Mouse (Mus musculus): ENCODE measurements around the gene Cd47. TPM values are rescaled to one million over a fixed set of nuclear protein-coding genes. Genes with fewer than 3 reads are reported as not detected.

Cd47 gene
- total and polyA plus RNA-seq, 3 experiments = 102 to 277 (median 142) TPM

- TF ChIP-seq ETS1 (conservative IDR thresholded peaks at IDR 0.05; ENCODE audit: low read depth, low read length) = no peak
- no peak for TF ChIP-seq RAD21 (IDR thresholded peaks at IDR 0.05; ENCODE audit: low read depth, low read length)
- TF ChIP-seq PAX5 (IDR thresholded peaks at IDR 0.05; ENCODE audit: low read length) = no peak
- TF ChIP-seq HCFC1 (IDR thresholded peaks at IDR 0.05; ENCODE audit: low read depth, low read length) = no peak
- TF ChIP-seq NELFE (IDR thresholded peaks at IDR 0.05; ENCODE audit: low read depth, low read length) = no peak
- TF ChIP-seq SIN3A (IDR thresholded peaks at IDR 0.05; ENCODE audit: low read length) = no peak
- TF ChIP-seq POLR2A (IDR thresholded peaks at IDR 0.05; ENCODE audit: low read depth, low read length) = no peak
- TF ChIP-seq MXI1 (IDR thresholded peaks at IDR 0.05; ENCODE audit: low read depth, low read length) = no peak
- no peak for TF ChIP-seq KAT2A (IDR thresholded peaks at IDR 0.05; ENCODE audit: insufficient replicate concordance, low read length)
- TF ChIP-seq E2F4 (IDR thresholded peaks at IDR 0.05; ENCODE audit: insufficient replicate concordance, low read depth, low read length) = no peak
- TF ChIP-seq MYC (IDR thresholded peaks at IDR 0.05; ENCODE audit: low read depth, low read length) = no peak
- no peak for TF ChIP-seq MEF2A (IDR thresholded peaks at IDR 0.05; ENCODE audit: borderline replicate concordance, low read depth, low read length)
- no peak for TF ChIP-seq CTCF (conservative IDR thresholded peaks at IDR 0.05 in 1 of 2, IDR thresholded peaks at IDR 0.05 in 1 of 2; ENCODE audit: low read depth in 2 of 2, low read length in 2 of 2)
- TF ChIP-seq MAFK (IDR thresholded peaks at IDR 0.05; ENCODE audit: insufficient replicate concordance, low read length) = no peak
- no peak for TF ChIP-seq MAZ (IDR thresholded peaks at IDR 0.05; ENCODE audit: low read depth, low read length)
- no peak for TF ChIP-seq USF1 (IDR thresholded peaks at IDR 0.05; ENCODE audit: low read depth, low read length)
- in situ Hi-C loops (cut with MboI; ENCODE audit: low pct_ligation_motif_present, low pct_unique_long_range_greater_than_20kb, low sequenced_read_pairs) (no loop called here), dilution Hi-C loops (cut with MboI; ENCODE audit: extremely low pct_ligation_motif_present, extremely low pct_unique_long_range_greater_than_20kb, low sequenced_read_pairs) (no loop called here)
- Histone ChIP-seq H3K79me2 (replicated peaks; ENCODE audit: control insufficient read depth, extremely low read depth, insufficient read depth, poor library complexity, severe bottlenecking) (no peaks in the 10 kb centered on the region), H3K9ac (ENCODE audit: insufficient read depth, low read depth) (no peak overlapping the region), H3K4me2 (ENCODE audit: insufficient read depth, low read depth, poor library complexity, severe bottlenecking) (no peak overlapping the region), H3K4me1 (ENCODE audit: control insufficient read depth in 1 of 2, insufficient read depth in 2 of 2) (peaks cover 16 to 37% of the 10 kb centered on the region in 2 experiments), H3K27me3 (replicated peaks) (no peaks in the 10 kb centered on the region), H3K36me3 (replicated peaks in 1 of 2; ENCODE audit: control insufficient read depth in 1 of 2, insufficient read depth in 1 of 2, low read length in 1 of 2) (no peaks in the 10 kb centered on the region), H3K4me3 (replicated peaks in 1 of 3; ENCODE audit: low read depth in 2 of 3, low read length in 2 of 3, poor library complexity in 1 of 3) (no peak overlapping the region), H3K9me3 (replicated peaks; ENCODE audit: low read length) (no peaks in the 10 kb centered on the region), H3K27ac (ENCODE audit: insufficient read depth, low read depth) (no peak overlapping the region)
- no peak for DNase-seq (ENCODE audit: extremely low read depth)
Observed at GRCm38 (mm10) chr16:49773068-49773467, 27.3 kb upstream of the Cd47 start.

- dilution Hi-C loops (cut with MboI; ENCODE audit: extremely low pct_ligation_motif_present, extremely low pct_unique_long_range_greater_than_20kb, low sequenced_read_pairs) (no loop called here), in situ Hi-C loops (cut with MboI; ENCODE audit: low pct_ligation_motif_present, low pct_unique_long_range_greater_than_20kb, low sequenced_read_pairs) (no loop called here)
- H3K79me2 ChIP-seq (replicated peaks; ENCODE audit: control insufficient read depth, extremely low read depth, insufficient read depth, poor library complexity, severe bottlenecking) = no peaks in the 10 kb centered on the region
- H3K27ac ChIP-seq (ENCODE audit: insufficient read depth, low read depth) = peak overlapping the region; percentile 74
- H3K4me3 ChIP-seq (replicated peaks in 1 of 3; ENCODE audit: low read depth in 2 of 3, low read length in 2 of 3, poor library complexity in 1 of 3) = no peak overlapping the region
- peak; percentile 71 for DNase-seq (ENCODE audit: extremely low read depth)
- H3K27me3 ChIP-seq (replicated peaks) = no peaks in the 10 kb centered on the region
- peaks cover 16 to 39% of the 10 kb centered on the region in 2 experiments for H3K4me1 ChIP-seq (ENCODE audit: control insufficient read depth in 1 of 2, insufficient read depth in 2 of 2)
- no peaks in the 10 kb centered on the region for H3K36me3 ChIP-seq (replicated peaks in 1 of 2; ENCODE audit: control insufficient read depth in 1 of 2, insufficient read depth in 1 of 2, low read length in 1 of 2)
- peak overlapping the region; percentile 45 for H3K9ac ChIP-seq (ENCODE audit: insufficient read depth, low read depth)
- TF ChIP-seq PAX5 (IDR thresholded peaks at IDR 0.05; ENCODE audit: low read length) (no peak), JUN (IDR thresholded peaks at IDR 0.05; ENCODE audit: insufficient read depth, low read depth, low read length) (peak; percentile 43; the same call in 1 of the 2 replicates), SIN3A (IDR thresholded peaks at IDR 0.05; ENCODE audit: low read length) (peak; percentile 52; the same call in 1 of the 2 replicates), MYC (IDR thresholded peaks at IDR 0.05; ENCODE audit: low read depth, low read length) (peak; percentile 62; the same call in 1 of the 2 replicates), NRF1 (IDR thresholded peaks at IDR 0.05; ENCODE audit: low read depth, low read length) (peak; percentile 65), CHD1 (IDR thresholded peaks at IDR 0.05; ENCODE audit: low read depth, low read length) (peak; percentile 63; the same call in 1 of the 2 replicates), BHLHE40 (IDR thresholded peaks at IDR 0.05; ENCODE audit: low read depth, low read length) (peak; percentile 79), MEF2A (IDR thresholded peaks at IDR 0.05; ENCODE audit: borderline replicate concordance, low read depth, low read length) (peak; percentile 92), ZNF384 (IDR thresholded peaks at IDR 0.05; ENCODE audit: low read depth, low read length) (no peak), IRF4 (IDR thresholded peaks at IDR 0.05; ENCODE audit: low read depth, low read length) (peak; percentile 92), EP300 (IDR thresholded peaks at IDR 0.05; ENCODE audit: low read length) (peak; percentile 49), TCF12 (IDR thresholded peaks at IDR 0.05; ENCODE audit: low read depth, low read length) (peak; percentile 43; the same call in 1 of the 2 replicates), USF1 (IDR thresholded peaks at IDR 0.05; ENCODE audit: low read depth, low read length) (no peak), GABPA (IDR thresholded peaks at IDR 0.05; ENCODE audit: insufficient replicate concordance, low read depth, low read length) (no peak), MAX (IDR thresholded peaks at IDR 0.05; ENCODE audit: low read length) (peak; percentile 76), MAFK (IDR thresholded peaks at IDR 0.05; ENCODE audit: insufficient replicate concordance, low read length) (peak; percentile 70; the same call in 1 of the 2 replicates), MXI1 (IDR thresholded peaks at IDR 0.05; ENCODE audit: low read depth, low read length) (peak; percentile 74; the same call in 1 of the 2 replicates), ETS1 (conservative IDR thresholded peaks at IDR 0.05; ENCODE audit: low read depth, low read length) (peak; percentile 72)
- peak overlapping the region; percentile 84 for H3K4me2 ChIP-seq (ENCODE audit: insufficient read depth, low read depth, poor library complexity, severe bottlenecking)
- no peaks in the 10 kb centered on the region for H3K9me3 ChIP-seq (replicated peaks; ENCODE audit: low read length)
Observed at GRCm38 (mm10) chr16:49774059-49775001, 26.0 kb upstream of the Cd47 start.
